Mouse (Mus musculus) embryo, embryonic 9.5 days (tissue): ENCODE measurements at regions not wholly inside any gene's neighbourhood (a gene's known extent, or its start where the extent isn't known, plus 50 kb on each side); places are given as distances from the start of the nearest gene placed in this dataset.

ENCODE experiments used
- DNase-seq: peaks from one replicate; pipeline ENCODE4 v3.0.0-alpha.2; 2017; ENCODE audit errors: extremely low spot score

DNA sequence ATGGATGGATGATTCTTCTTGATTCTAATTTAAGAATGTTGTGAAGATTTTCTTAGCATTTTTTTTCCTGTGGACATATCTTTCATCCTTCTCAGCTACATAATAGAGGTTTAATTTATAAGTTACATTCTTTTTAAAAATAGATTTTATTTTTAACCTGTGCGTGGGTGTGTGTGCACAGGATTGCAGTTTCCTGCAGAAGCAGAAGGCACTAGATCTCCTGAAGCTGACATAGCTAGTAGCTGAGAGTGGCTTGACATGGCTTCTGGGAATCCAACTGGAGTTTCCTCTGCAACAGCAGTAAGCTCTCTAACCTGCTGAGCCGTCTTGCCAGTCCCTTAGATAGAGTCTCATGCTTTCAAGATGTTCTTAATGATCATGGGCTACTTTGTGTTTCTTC, 377.5 kb downstream of the Lrriq3 start:
- DNase-seq: no peak

DNA sequence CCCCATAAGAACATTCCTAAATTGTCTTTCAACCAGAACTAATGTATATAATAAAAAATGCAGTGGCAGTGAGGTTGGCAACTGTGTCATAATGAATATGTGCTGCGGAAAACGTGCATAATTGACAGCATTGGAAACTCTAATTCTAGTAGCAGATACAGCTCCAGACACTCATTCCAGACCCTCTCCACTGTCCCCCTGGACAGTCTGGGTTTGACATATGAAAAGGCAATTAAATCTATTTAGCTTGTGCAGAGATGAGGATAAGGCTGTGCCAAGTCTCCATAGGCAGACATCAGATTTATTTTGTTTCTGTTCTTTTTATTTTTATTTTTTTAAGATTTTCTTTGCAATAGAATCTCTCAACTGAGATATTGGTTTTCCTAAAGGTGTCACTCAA, 392.3 kb downstream of the Lrriq3 start:
- no peak for DNase-seq

GRCm38 (mm10) chr3:155487877-155488537, 394.8 kb downstream of the Lrriq3 start:
- no peak for DNase-seq

DNA sequence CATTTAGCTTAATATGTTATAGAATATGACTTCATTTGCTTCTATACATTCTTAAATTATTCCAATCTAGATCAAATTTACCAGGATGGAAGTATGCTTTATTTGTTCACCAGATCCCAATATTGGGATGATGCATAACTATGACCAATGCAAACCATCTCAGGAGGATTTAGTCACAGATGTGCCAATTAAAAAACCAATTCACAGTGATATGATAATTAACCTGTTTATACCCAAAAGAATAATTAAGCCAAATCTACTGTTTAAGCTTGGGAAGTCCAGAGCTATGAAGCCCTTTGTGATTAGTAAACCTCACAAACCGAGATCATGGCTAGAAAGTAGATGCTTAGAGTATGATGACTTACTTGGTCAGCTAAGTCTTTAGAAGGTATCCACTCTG, 397.4 kb downstream of the Lrriq3 start:
- no peak for DNase-seq

GRCm38 (mm10) chr3:155510161-155510857, 417.1 kb downstream of the Lrriq3 start:
- no peak for DNase-seq

GRCm38 (mm10) chr3:155513885-155514284, 420.7 kb downstream of the Lrriq3 start:
- DNase-seq: no peak

GRCm38 (mm10) chr3:155529312-155529711, 436.1 kb downstream of the Lrriq3 start:
- no peak for DNase-seq

DNA sequence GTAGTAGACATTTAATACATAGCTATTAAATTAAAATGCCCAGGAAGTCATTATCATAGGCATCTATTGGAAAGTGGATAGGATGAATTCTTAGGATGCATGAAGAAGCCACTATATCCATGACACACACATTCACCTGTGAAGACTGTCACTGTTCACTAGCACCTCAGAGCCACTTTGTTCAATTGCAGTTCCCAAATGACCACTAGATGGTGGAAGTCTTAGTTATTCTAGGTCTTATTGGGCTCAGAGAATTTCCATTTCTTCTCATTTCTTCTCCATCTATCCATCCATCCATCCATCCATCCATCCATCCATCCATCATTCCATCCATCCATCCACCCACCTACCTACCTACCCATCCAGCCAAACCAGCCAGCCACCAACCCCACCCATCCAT, 437.6 kb downstream of the Lrriq3 start:
- DNase-seq: no peak

DNA sequence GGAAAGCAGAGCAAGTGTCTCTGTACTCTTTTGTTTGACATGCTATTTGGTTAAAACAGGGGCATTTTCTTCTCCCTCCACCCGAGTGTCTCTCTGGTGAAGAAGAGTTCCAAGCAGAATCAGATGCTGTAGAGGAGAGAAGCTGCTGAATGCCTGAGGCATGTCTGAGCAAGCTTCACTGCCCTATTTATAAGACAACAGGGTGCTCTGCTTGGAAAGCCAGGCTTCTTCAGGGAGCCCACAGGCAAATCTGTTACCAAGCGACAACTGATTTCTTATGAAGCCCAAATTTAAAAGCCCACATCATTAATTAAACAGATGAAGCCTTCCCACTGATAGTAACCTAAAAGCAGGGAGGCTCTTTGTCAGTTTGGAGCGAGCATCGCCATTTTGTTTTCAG, 438.8 kb downstream of the Lrriq3 start:
- no peak for DNase-seq

DNA sequence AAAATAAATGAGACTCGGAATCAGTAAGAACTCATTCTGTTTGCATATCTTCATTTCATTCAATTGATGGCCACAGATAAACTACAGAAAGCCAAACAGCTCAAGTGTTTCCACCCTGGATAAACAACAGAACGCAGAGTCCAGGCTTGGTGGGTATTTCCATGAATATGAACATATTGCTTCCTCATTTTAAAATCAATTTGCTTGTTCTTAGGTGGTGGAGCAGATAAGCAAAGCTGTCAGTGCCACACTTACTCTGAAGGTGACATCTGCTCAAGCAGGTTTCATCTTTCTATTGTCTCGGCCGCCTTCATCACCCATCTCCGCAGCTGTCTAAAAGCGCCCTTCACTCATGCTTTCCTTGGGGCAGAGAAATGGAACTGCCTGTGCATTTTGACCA, 455.0 kb downstream of the Lrriq3 start:
- DNase-seq: no peak

GRCm38 (mm10) chr3:155577111-155577510, 483.9 kb downstream of the Lrriq3 start:
- DNase-seq: peak; percentile 15

DNA sequence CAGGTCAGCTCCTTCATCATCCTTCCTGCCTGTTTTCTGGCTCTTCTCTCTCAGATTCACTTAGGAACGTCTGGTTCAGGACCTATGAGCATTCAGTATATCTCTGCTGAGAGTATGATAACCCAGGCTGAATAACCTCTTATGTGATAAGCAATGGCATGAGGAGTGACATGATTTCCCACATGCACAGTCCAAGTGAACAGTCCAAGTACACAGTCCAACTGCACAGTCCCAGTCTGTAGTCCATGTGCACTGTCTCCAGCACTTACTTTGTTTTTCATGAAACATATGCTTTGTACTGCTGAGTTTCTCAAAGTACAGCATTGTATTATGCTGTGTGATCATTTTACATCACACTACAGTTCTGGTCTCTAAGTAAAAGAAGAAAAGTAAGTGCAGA, 510.8 kb downstream of the Lrriq3 start:
- DNase-seq: no peak
